Mouse (Mus musculus) myocyte (in vitro differentiated cells): ENCODE results near the gene Armh1. TPM values are rescaled to one million over a fixed set of nuclear protein-coding genes. Genes with fewer than 3 reads are reported as not detected.
"Not testable (repeated sequence)": the region's sequence is repeated elsewhere in the genome, so short reads cannot be mapped to it uniquely, and the experiment has no call there.

Experiments used
- H3K27me3 ChIP-seq: one replicate; pipeline ENCODE4 v1.6.1; 2011; ENCODE audit not compliant: control insufficient read depth, insufficient read depth, insufficient read length
- H3K36me3 ChIP-seq: one replicate; pipeline ENCODE4 v1.6.1; 2011; ENCODE audit not compliant: control insufficient read depth, insufficient read depth
- H3K4me2 ChIP-seq: one replicate; pipeline ENCODE4 v1.6.1; 2011; ENCODE audit warnings: low read depth, control low read depth
- H3K4me3 ChIP-seq: one replicate; pipeline ENCODE4 v1.5.1; 2011; ENCODE audit warnings: mild to moderate bottlenecking, control low read depth, moderate library complexity
- H3K79me2 ChIP-seq: one replicate; pipeline ENCODE4 v1.6.1; 2011; ENCODE audit not compliant: control insufficient read depth, insufficient read depth
- H3ac ChIP-seq: one replicate; pipeline ENCODE4 v1.6.1; 2011; ENCODE audit not compliant: control insufficient read depth, insufficient read length
- CEBPB ChIP-seq: IDR thresholded peaks from 2 replicates; pipeline ENCODE4 v1.6.1; 2011; ENCODE audit warnings: mild to moderate bottlenecking, moderate library complexity; ENCODE audit not compliant: poor library complexity, insufficient read depth, severe bottlenecking
- E2F4 ChIP-seq: IDR thresholded peaks from one replicate; pipeline ENCODE4 v1.6.1; 2011; ENCODE audit warnings: mild to moderate bottlenecking, control low read depth, moderate library complexity; ENCODE audit not compliant: insufficient read depth
- MAX ChIP-seq: IDR thresholded peaks from one replicate; pipeline ENCODE4 v1.6.1; 2011; ENCODE audit warnings: low read depth, mild to moderate bottlenecking, control low read depth
- MYOD1 ChIP-seq, 3 experiments: IDR thresholded peaks; one replicate each; pipeline ENCODE4 v1.6.1; 2011; ENCODE audit warnings: control low read depth in 2 of 3, low read depth in 2 of 3, mild to moderate bottlenecking in 2 of 3, moderate library complexity in 1 of 3; ENCODE audit not compliant: insufficient read length in 2 of 3, control insufficient read depth in 1 of 3
- MYOG ChIP-seq, 3 experiments: IDR thresholded peaks; one replicate each; pipeline ENCODE4 v1.6.1; 2011; ENCODE audit warnings: control low read depth in 2 of 3, low read depth in 2 of 3, mild to moderate bottlenecking in 2 of 3; ENCODE audit not compliant: insufficient read length in 2 of 3, control insufficient read depth in 1 of 3, insufficient read depth in 1 of 3
- POLR2A ChIP-seq: IDR thresholded peaks from one replicate; pipeline ENCODE4 v1.6.1; 2011; ENCODE audit warnings: low read depth, mild to moderate bottlenecking, control low read depth, moderate library complexity; ENCODE audit not compliant: insufficient read length
- POLR2AphosphoS2 ChIP-seq: IDR thresholded peaks from one replicate; pipeline ENCODE4 v1.6.1; 2011; ENCODE audit warnings: low read depth, control low read depth; ENCODE audit not compliant: insufficient read length
- REST ChIP-seq: IDR thresholded peaks from one replicate; pipeline ENCODE4 v1.6.1; 2011; ENCODE audit warnings: mild to moderate bottlenecking, control low read depth, moderate library complexity; ENCODE audit not compliant: insufficient read depth, insufficient read length
- SRF ChIP-seq: IDR thresholded peaks from one replicate; pipeline ENCODE4 v1.6.1; 2011; ENCODE audit warnings: low read depth; ENCODE audit not compliant: control insufficient read depth, insufficient read length
- TCF12 ChIP-seq: IDR thresholded peaks from one replicate; pipeline ENCODE4 v1.6.1; 2011; ENCODE audit warnings: mild to moderate bottlenecking, control low read depth; ENCODE audit not compliant: poor library complexity, insufficient read depth, severe bottlenecking
- TCF3 ChIP-seq: IDR thresholded peaks from one replicate; pipeline ENCODE4 v1.6.1; 2011; ENCODE audit warnings: low read depth, control low read depth; ENCODE audit not compliant: insufficient read length
- USF1 ChIP-seq: IDR thresholded peaks from one replicate; pipeline ENCODE4 v1.6.1; 2011; ENCODE audit warnings: low read depth, mild to moderate bottlenecking, control low read depth, moderate library complexity
- polyA plus RNA-seq: library from polyadenylated mRNA; unstranded; fragments of >200 nt; fragmentation: generic; extraction: Trizol; gene quantifications from one replicate; pipeline ENCODE4 v1.2.1, GENCODE M21; 2012; ENCODE audit warnings: missing spikeins

Gene Armh1
- polyA plus RNA-seq, 1 experiment, result not detected

GRCm38 (mm10) chr4:117267831-117268437 lies 16.0 kb upstream of the Armh1 start:
- no peak overlapping the region for H3K4me3 ChIP-seq
- peaks cover 2% of the 10 kb centered on the region for H3K27me3 ChIP-seq
- H3K79me2 ChIP-seq, result no peaks in the 10 kb centered on the region
- no peak for TF ChIP-seq TCF3
- no peak for TF ChIP-seq TCF12
- no peak for TF ChIP-seq POLR2AphosphoS2
- TF ChIP-seq SRF, result no peak
- no peak for TF ChIP-seq POLR2A
- no peak for TF ChIP-seq USF1
- no peak for TF ChIP-seq CEBPB
- no peak for TF ChIP-seq REST
- no peak for TF ChIP-seq E2F4
- TF ChIP-seq MYOG (IDR thresholded peaks at IDR 0.05; ENCODE audit: control insufficient read depth in 1 of 3, insufficient read depth in 1 of 3, insufficient read length in 2 of 3, low read depth in 2 of 3), result no peak
- no peak for TF ChIP-seq MAX
- TF ChIP-seq MYOD1 (IDR thresholded peaks at IDR 0.05; ENCODE audit: control insufficient read depth in 1 of 3, insufficient read length in 2 of 3, low read depth in 2 of 3), result no peak
- no peak overlapping the region for H3ac ChIP-seq
- no peak overlapping the region for H3K4me2 ChIP-seq
- no peaks in the 10 kb centered on the region for H3K36me3 ChIP-seq

GRCm38 (mm10) chr4:117267284-117267683 lies 15.4 kb upstream of the Armh1 start:
- Histone ChIP-seq H3K36me3 (no peaks in the 10 kb centered on the region), H3K79me2 (no peaks in the 10 kb centered on the region), H3ac (no peak overlapping the region), H3K4me3 (no peak overlapping the region), H3K27me3 (peaks cover 6% of the 10 kb centered on the region), H3K4me2 (no peak overlapping the region)
- TF ChIP-seq POLR2AphosphoS2 (no peak), SRF (no peak), USF1 (no peak), TCF3 (no peak), MYOG (IDR thresholded peaks at IDR 0.05; ENCODE audit: control insufficient read depth in 1 of 3, insufficient read depth in 1 of 3, insufficient read length in 2 of 3, low read depth in 2 of 3) (no peak), REST (no peak), TCF12 (no peak), MYOD1 (IDR thresholded peaks at IDR 0.05; ENCODE audit: control insufficient read depth in 1 of 3, insufficient read length in 2 of 3, low read depth in 2 of 3) (no peak), MAX (no peak), POLR2A (no peak), CEBPB (no peak)

- no peaks in the 10 kb centered on the region for H3K79me2 ChIP-seq
- no peak overlapping the region for H3K4me3 ChIP-seq
- H3K4me2 ChIP-seq, result no peak overlapping the region
- TF ChIP-seq USF1, result no peak
- no peak for TF ChIP-seq MYOG (IDR thresholded peaks at IDR 0.05; ENCODE audit: control insufficient read depth in 1 of 3, insufficient read depth in 1 of 3, insufficient read length in 2 of 3, low read depth in 2 of 3)
- no peak for TF ChIP-seq E2F4
- TF ChIP-seq POLR2A, result no peak
- no peak for TF ChIP-seq CEBPB
- no peak for TF ChIP-seq TCF12
- no peak for TF ChIP-seq REST
- no peak for TF ChIP-seq SRF
- no peak for TF ChIP-seq POLR2AphosphoS2
- TF ChIP-seq MYOD1 (IDR thresholded peaks at IDR 0.05; ENCODE audit: control insufficient read depth in 1 of 3, insufficient read length in 2 of 3, low read depth in 2 of 3), result no peak
- no peak for TF ChIP-seq TCF3
- no peak for TF ChIP-seq MAX
- peaks cover 6% of the 10 kb centered on the region for H3K27me3 ChIP-seq
- H3ac ChIP-seq, result no peak overlapping the region
- H3K36me3 ChIP-seq, result no peaks in the 10 kb centered on the region
Observed at GRCm38 (mm10) chr4:117262987-117263386, 11.1 kb upstream of the Armh1 start.

DNA sequence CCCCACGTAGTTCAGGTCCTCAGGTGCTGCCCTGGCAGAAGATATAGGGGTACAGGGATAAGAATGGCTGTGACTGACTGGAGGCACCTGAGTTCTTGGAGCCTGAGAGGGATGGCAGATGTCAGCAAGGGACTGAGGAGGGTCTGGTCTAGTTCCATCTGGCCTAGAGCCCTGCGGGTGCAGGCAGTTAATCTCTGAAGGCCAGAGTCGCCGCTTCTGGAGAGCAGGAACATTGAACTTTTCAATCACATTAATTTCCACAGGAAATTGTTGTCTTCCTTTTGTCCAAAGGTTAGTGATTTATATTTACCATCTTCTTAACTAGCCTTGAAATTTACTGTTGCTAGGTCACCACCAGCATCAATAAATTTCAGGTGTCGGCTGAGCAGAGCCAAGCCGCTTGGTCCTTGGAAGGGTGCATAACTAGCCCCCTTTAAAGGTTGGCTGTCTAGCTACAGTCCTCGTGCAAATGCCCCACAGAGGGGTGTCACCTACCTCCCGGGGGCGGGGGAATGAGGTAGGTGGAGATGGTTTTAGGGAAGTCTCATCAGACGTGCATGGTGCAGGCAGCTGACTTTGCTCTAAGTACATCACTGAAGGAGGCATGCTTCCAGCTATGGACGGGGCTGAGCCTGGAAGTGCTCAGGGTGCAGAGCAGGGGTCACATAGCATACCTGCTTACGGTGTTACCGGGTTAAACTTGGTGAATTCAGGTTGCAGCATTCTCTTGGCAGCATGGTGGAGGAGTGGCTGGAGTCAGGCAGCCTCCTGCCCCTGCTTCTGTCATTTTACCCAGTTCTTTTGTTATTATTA lies 10.4 kb upstream of the Armh1 start:
- peaks cover 6% of the 10 kb centered on the region for H3K27me3 ChIP-seq
- no peaks in the 10 kb centered on the region for H3K79me2 ChIP-seq
- no peak overlapping the region for H3ac ChIP-seq
- H3K4me3 ChIP-seq, result no peak overlapping the region
- no peak overlapping the region for H3K4me2 ChIP-seq
- no peak for TF ChIP-seq E2F4
- no peak for TF ChIP-seq REST
- no peaks in the 10 kb centered on the region for H3K36me3 ChIP-seq

- no peak overlapping the region for H3ac ChIP-seq
- no peak overlapping the region for H3K4me3 ChIP-seq
- H3K36me3 ChIP-seq, result no peaks in the 10 kb centered on the region
- H3K27me3 ChIP-seq, result peaks cover 6% of the 10 kb centered on the region
- TF ChIP-seq MYOG (IDR thresholded peaks at IDR 0.05; ENCODE audit: control insufficient read depth in 1 of 3, insufficient read depth in 1 of 3, insufficient read length in 2 of 3, low read depth in 2 of 3) (no peak), TCF3 (no peak), SRF (no peak), POLR2AphosphoS2 (no peak), REST (no peak), CEBPB (no peak), E2F4 (no peak), USF1 (no peak), TCF12 (no peak), MYOD1 (IDR thresholded peaks at IDR 0.05; ENCODE audit: control insufficient read depth in 1 of 3, insufficient read length in 2 of 3, low read depth in 2 of 3) (no peak), POLR2A (no peak), MAX (no peak)
- no peak overlapping the region for H3K4me2 ChIP-seq
- no peaks in the 10 kb centered on the region for H3K79me2 ChIP-seq
Observed at GRCm38 (mm10) chr4:117261222-117261621, 9.3 kb upstream of the Armh1 start.

- H3K27me3 ChIP-seq, H3K4me3 ChIP-seq, H3K79me2 ChIP-seq, H3K4me2 ChIP-seq, H3ac ChIP-seq, H3K36me3 ChIP-seq: not testable (repeated sequence)
Observed at GRCm38 (mm10) chr4:117259909-117260308, 8.0 kb upstream of the Armh1 start.
